Mouse (Mus musculus): ENCODE measurements around the gene Adcy5. TPM values are rescaled to one million over a fixed set of nuclear protein-coding genes. Genes with fewer than 3 reads are reported as not detected.
A peak's percentile ranks its signal among the peaks of the same experiment; 100 is the strongest.

Adcy5 gene
- polyA plus RNA-seq, 1 experiment from 2014 or later = 1.8 TPM

DNA sequence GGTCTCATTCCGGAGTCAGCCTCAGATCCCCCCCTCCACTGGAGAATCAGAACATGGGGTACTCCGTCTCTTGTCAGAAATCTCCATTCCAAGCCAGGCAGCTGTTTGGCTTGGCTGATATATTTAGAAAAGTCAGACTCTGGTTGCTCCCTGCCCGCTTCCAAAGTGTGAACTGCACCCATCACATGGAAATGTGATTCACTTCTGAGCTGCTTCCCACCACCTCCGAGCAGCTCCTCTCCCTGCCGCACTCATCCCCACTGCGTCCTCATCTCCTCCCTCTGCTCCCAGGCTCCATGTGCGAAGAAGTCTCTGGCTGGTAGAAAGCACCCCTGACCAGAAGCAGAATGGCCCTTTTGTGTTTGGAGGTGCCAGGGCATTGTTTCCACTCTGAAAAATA, 37.2 kb upstream of the Adcy5 start:
- no peak for DNase-seq (ENCODE audit: low spot score)
- no peak overlapping the region for H3K4me2 ChIP-seq (ENCODE audit: low read depth, low read length, severe bottlenecking)
- H3K27ac ChIP-seq (ENCODE audit: low read depth, low read length) = no peak overlapping the region
- no peak overlapping the region for H3K9ac ChIP-seq (ENCODE audit: low read length)
- no peaks in the 10 kb centered on the region for H3K4me1 ChIP-seq (replicated peaks; ENCODE audit: control insufficient read depth, insufficient read depth, low read length)
- no peaks in the 10 kb centered on the region for H3K36me3 ChIP-seq (ENCODE audit: control insufficient read depth, insufficient read depth, low read length)
- WGBS = 63% methylated on average over 7 of the region's 7 CpGs
- no peaks in the 10 kb centered on the region; the same call in 1 of the 2 replicates for H3K9me3 ChIP-seq (ENCODE audit: control insufficient read depth, low read length)
- no peak for ATAC-seq (replicated peaks; ENCODE audit: low FRiP score)
- no peaks in the 10 kb centered on the region for H3K27me3 ChIP-seq (ENCODE audit: control insufficient read depth, insufficient read depth, low read length)
- H3K4me3 ChIP-seq (ENCODE audit: low read depth, low read length) = no peak overlapping the region

DNA sequence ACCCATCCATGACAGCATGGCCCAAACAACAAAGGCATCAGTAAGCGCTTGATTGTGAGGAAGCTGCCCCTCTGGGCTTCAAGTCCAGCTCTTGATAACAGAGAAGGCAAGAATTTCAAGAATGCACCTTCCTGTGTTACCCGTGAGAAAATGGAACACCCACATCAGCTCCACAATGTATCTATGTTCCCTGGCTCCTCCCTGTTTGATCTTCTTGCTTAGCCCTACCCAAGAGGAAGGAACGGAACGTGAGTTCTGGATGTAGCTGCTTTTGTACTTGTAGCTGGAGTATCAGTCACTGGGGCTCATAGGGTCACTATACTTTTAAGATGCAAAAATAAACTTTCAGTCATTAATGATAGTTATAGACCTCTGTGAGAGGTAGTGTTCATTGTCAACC, 34.1 kb upstream of the Adcy5 start:
- ATAC-seq (replicated peaks; ENCODE audit: low FRiP score) = no peak
- Histone ChIP-seq H3K9me3 (ENCODE audit: control insufficient read depth, low read length) (no peaks in the 10 kb centered on the region; the same call in 1 of the 2 replicates), H3K4me1 (replicated peaks; ENCODE audit: control insufficient read depth, insufficient read depth, low read length) (no peaks in the 10 kb centered on the region), H3K27ac (ENCODE audit: low read depth, low read length) (no peak overlapping the region), H3K36me3 (ENCODE audit: control insufficient read depth, insufficient read depth, low read length) (no peaks in the 10 kb centered on the region), H3K4me2 (ENCODE audit: low read depth, low read length, severe bottlenecking) (no peak overlapping the region), H3K9ac (ENCODE audit: low read length) (no peak overlapping the region), H3K27me3 (ENCODE audit: control insufficient read depth, insufficient read depth, low read length) (no peaks in the 10 kb centered on the region), H3K4me3 (ENCODE audit: low read depth, low read length) (no peak overlapping the region)
- WGBS = 80% methylated on average over 4 of the region's 4 CpGs
- DNase-seq (ENCODE audit: low spot score) = no peak

DNA sequence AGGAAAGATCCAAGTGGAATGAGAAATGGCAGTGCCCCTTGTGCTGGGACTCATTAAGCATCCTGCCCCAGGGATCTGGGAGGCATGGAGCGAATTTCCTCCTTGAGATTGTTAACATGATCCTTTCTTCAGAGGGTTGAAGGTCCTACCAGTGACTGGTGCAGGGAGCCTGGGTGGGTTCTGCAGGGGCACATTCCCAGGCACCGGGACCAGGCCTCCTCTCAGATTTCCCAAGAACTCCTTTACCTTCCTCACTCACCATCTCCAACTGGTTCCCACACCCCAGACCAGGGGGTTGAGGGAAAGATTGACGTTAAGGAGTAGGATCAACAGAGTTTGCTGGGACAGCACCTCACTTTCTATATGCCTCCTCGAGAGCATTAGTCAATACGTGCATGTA, 27.4 kb upstream of the Adcy5 start:
- no peaks in the 10 kb centered on the region for H3K9me3 ChIP-seq (ENCODE audit: control insufficient read depth, low read length)
- WGBS = 86% methylated on average over 5 of the region's 5 CpGs
- no peak for DNase-seq (ENCODE audit: low spot score)
- ATAC-seq (replicated peaks; ENCODE audit: low FRiP score) = no peak
- H3K36me3 ChIP-seq (ENCODE audit: control insufficient read depth, insufficient read depth, low read length) = no peaks in the 10 kb centered on the region
- H3K4me2 ChIP-seq (ENCODE audit: low read depth, low read length, severe bottlenecking) = no peak overlapping the region
- no peak overlapping the region for H3K4me3 ChIP-seq (ENCODE audit: low read depth, low read length)
- H3K4me1 ChIP-seq (replicated peaks; ENCODE audit: control insufficient read depth, insufficient read depth, low read length) = no peaks in the 10 kb centered on the region
- H3K27ac ChIP-seq (ENCODE audit: low read depth, low read length) = no peak overlapping the region
- H3K9ac ChIP-seq (ENCODE audit: low read length) = no peak overlapping the region
- H3K27me3 ChIP-seq (ENCODE audit: control insufficient read depth, insufficient read depth, low read length) = no peaks in the 10 kb centered on the region

DNA sequence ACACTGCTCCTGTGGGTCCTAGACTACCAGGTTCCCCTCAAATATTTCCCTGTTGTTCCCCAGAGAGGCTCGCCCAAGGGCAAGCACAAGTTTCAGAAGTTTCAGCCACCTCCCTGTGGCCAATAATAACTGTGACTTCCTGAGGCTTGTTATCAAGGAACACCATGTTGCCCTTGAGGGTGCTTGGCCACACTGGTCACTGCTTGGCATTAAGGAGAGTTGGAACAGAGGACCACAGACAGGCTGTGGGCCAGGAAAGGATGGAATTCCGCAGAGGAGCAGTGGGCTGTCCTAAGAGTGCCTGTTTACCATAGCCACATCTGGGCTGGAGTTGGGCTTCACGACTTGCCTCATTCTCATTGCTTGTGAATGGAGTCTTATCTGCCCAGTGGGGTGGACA, 24.5 kb upstream of the Adcy5 start:
- ATAC-seq (replicated peaks; ENCODE audit: low FRiP score) (no peak), DNase-seq (ENCODE audit: low spot score) (peak; percentile 29)
- H3K4me2 ChIP-seq (ENCODE audit: low read depth, low read length, severe bottlenecking) = no peak overlapping the region
- no peaks in the 10 kb centered on the region for H3K9me3 ChIP-seq (ENCODE audit: control insufficient read depth, low read length)
- no peak overlapping the region for H3K4me3 ChIP-seq (ENCODE audit: low read depth, low read length)
- no peak overlapping the region for H3K9ac ChIP-seq (ENCODE audit: low read length)
- H3K4me1 ChIP-seq (replicated peaks; ENCODE audit: control insufficient read depth, insufficient read depth, low read length) = no peaks in the 10 kb centered on the region
- WGBS = 80% methylated on average over 3 of the region's 3 CpGs
- no peak overlapping the region for H3K27ac ChIP-seq (ENCODE audit: low read depth, low read length)
- H3K36me3 ChIP-seq (ENCODE audit: control insufficient read depth, insufficient read depth, low read length) = no peaks in the 10 kb centered on the region
- H3K27me3 ChIP-seq (ENCODE audit: control insufficient read depth, insufficient read depth, low read length) = no peaks in the 10 kb centered on the region

DNA sequence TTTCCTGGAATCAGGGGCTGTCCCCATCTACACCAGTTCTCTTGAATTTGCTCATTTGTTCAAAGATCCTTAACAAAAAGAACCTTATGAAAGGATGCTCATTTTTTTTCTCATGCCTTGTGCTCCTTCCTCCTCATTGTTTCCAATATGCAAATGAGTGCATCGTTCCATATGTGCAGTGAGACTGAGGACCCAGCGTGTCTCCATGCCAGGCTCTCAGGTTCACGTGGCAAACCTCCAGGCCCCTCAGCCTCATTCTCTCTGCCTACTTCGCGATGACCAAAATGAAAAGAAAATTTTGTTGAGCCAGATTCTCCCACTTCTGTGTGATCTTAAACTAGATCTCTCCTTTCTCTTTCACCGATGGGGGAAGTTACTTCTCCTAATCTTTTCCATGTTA, 15.3 kb upstream of the Adcy5 start:
- Histone ChIP-seq H3K36me3 (ENCODE audit: control insufficient read depth, insufficient read depth, low read length) (no peaks in the 10 kb centered on the region), H3K9ac (ENCODE audit: low read length) (no peak overlapping the region), H3K4me3 (ENCODE audit: low read depth, low read length) (no peak overlapping the region), H3K27ac (ENCODE audit: low read depth, low read length) (no peak overlapping the region), H3K27me3 (ENCODE audit: control insufficient read depth, insufficient read depth, low read length) (no peaks in the 10 kb centered on the region), H3K4me2 (ENCODE audit: low read depth, low read length, severe bottlenecking) (no peak overlapping the region), H3K9me3 (ENCODE audit: control insufficient read depth, low read length) (no peaks in the 10 kb centered on the region), H3K4me1 (replicated peaks; ENCODE audit: control insufficient read depth, insufficient read depth, low read length) (peaks cover 11% of the 10 kb centered on the region)
- ATAC-seq (replicated peaks; ENCODE audit: low FRiP score) (no peak), DNase-seq (ENCODE audit: low spot score) (peak; percentile 42)
- WGBS = 53% methylated on average over 6 of the region's 6 CpGs

DNA sequence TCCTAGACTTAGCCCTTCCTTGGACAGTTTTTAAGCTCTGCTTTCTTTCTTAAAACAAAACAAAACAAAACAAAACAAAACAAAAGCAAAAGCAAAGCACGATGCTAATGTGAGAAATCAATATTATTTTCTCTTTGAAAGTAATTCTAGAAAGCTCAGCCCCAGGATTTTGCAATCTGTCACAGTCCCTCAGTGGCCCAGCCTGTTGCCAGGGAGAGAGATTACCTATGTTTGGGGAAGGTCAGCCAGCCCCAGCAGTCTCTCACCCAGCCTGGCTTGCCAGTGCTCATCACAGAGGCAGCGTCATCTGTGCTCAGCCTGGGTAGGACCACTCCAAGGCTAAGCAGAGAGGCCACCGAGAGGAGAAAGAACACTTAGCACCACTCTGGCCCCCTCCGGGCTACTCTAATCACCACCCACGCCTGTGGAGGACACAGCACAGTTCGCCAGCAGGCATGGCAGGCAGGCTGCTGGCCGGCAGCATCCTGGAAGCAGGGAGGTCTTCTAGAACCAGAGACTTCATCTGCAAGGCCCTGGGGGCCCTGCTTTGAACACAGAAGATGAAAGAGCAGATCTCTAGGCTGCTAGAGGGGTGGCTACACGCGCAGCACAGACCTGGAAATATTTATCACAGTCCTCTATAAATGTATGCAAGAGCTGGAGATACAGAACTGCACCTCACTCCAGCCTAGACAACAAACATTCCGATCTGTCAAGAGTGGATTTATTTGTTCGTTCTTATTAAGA, 14.6 kb upstream of the Adcy5 start:
- Histone ChIP-seq H3K27ac (ENCODE audit: low read depth, low read length) (peak overlapping the region; percentile 57), H3K27me3 (ENCODE audit: control insufficient read depth, insufficient read depth, low read length) (no peaks in the 10 kb centered on the region), H3K4me3 (ENCODE audit: low read depth, low read length) (no peak overlapping the region), H3K4me1 (replicated peaks; ENCODE audit: control insufficient read depth, insufficient read depth, low read length) (peaks cover 11% of the 10 kb centered on the region), H3K9me3 (ENCODE audit: control insufficient read depth, low read length) (no peaks in the 10 kb centered on the region), H3K36me3 (ENCODE audit: control insufficient read depth, insufficient read depth, low read length) (no peaks in the 10 kb centered on the region), H3K9ac (ENCODE audit: low read length) (no peak overlapping the region; the same call in 1 of the 2 replicates), H3K4me2 (ENCODE audit: low read depth, low read length, severe bottlenecking) (peak overlapping the region; percentile 40)
- DNase-seq (ENCODE audit: low spot score) (peak; percentile 67), ATAC-seq (replicated peaks; ENCODE audit: low FRiP score) (peak; percentile 69; the same call in 1 of the 2 replicates)
- 20% methylated on average over 11 of the region's 11 CpGs for WGBS

DNA sequence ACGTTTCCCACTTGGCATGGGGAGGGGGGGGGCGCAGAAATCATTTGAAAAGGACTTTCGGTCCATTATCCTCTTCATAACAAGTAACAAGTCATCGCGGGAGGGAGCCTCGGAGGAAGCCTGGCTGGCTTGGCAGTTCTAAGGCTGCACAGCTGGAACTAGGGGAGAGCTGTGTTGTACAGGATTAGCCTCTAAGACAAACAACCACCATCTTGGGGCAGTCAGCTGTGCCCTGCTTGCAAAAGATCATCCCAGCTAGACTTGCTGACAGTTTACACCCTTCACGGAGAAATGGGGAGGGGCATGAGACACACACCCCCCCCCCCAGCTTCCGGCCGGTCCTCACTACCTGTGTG, 14.1 kb upstream of the Adcy5 start:
- Histone ChIP-seq H3K9ac (ENCODE audit: low read length) (no peak overlapping the region; the same call in 1 of the 2 replicates), H3K4me2 (ENCODE audit: low read depth, low read length, severe bottlenecking) (peak overlapping the region; percentile 40; the same call in 1 of the 2 replicates), H3K4me3 (ENCODE audit: low read depth, low read length) (no peak overlapping the region), H3K4me1 (replicated peaks; ENCODE audit: control insufficient read depth, insufficient read depth, low read length) (peaks cover 11% of the 10 kb centered on the region), H3K9me3 (ENCODE audit: control insufficient read depth, low read length) (no peaks in the 10 kb centered on the region), H3K27ac (ENCODE audit: low read depth, low read length) (no peak overlapping the region), H3K27me3 (ENCODE audit: control insufficient read depth, insufficient read depth, low read length) (no peaks in the 10 kb centered on the region), H3K36me3 (ENCODE audit: control insufficient read depth, insufficient read depth, low read length) (no peaks in the 10 kb centered on the region)
- ATAC-seq (replicated peaks; ENCODE audit: low FRiP score) (peak; percentile 36; the same call in 1 of the 2 replicates), DNase-seq (ENCODE audit: low spot score) (peak; percentile 55)
- 28% methylated on average over 9 of the region's 9 CpGs for WGBS

DNA sequence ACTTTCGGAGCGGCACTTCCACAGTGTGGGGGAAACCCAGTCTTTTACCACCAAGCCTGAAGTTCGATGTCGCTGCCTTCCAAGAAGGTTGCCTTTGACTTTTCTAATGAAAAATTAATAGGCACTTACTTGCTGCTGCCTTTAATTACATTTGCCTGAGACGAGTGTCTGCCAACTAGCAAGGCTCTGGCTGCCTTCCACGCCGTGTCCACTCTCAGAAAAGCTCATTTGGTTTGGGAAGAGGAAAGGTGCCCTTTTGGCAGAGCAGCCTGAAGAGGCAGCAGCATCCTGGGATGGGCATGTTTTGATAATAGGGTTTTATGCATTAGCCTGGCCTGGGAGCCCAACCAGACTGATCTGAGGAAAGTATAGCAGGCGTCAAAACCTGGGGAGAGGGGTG, 12.8 kb upstream of the Adcy5 start:
- Histone ChIP-seq H3K27me3 (ENCODE audit: control insufficient read depth, insufficient read depth, low read length) (no peaks in the 10 kb centered on the region), H3K4me1 (replicated peaks; ENCODE audit: control insufficient read depth, insufficient read depth, low read length) (peaks cover 11% of the 10 kb centered on the region), H3K4me2 (ENCODE audit: low read depth, low read length, severe bottlenecking) (no peak overlapping the region), H3K36me3 (ENCODE audit: control insufficient read depth, insufficient read depth, low read length) (no peaks in the 10 kb centered on the region), H3K9ac (ENCODE audit: low read length) (no peak overlapping the region), H3K27ac (ENCODE audit: low read depth, low read length) (no peak overlapping the region), H3K9me3 (ENCODE audit: control insufficient read depth, low read length) (no peaks in the 10 kb centered on the region), H3K4me3 (ENCODE audit: low read depth, low read length) (no peak overlapping the region)
- peak; percentile 30 for DNase-seq (ENCODE audit: low spot score)
- WGBS = 82% methylated on average over 8 of the region's 8 CpGs
- no peak for ATAC-seq (replicated peaks; ENCODE audit: low FRiP score)

DNA sequence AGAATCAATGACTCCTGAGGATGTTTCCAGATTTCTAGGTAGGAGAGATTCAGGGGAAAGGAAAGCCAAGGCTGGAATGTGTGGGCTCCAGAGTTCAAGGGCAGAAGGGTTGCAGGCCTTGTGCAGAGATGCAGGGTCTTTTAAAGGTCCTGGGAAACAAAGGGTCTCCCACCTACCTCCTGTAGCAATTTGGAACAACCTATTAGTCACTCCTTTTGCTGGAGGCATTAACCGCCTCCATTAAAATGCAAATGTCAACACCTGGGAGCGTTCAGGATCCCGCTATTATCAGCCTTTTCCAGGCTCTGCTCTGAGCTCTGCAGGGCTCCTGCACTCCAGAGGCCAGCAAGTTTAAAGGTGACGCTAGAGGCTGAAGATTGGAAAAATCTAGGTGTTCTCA, 8.5 kb upstream of the Adcy5 start:
- Histone ChIP-seq H3K27ac (ENCODE audit: low read depth, low read length) (no peak overlapping the region), H3K4me3 (ENCODE audit: low read depth, low read length) (no peak overlapping the region), H3K4me2 (ENCODE audit: low read depth, low read length, severe bottlenecking) (no peak overlapping the region), H3K9me3 (ENCODE audit: control insufficient read depth, low read length) (no peaks in the 10 kb centered on the region), H3K9ac (ENCODE audit: low read length) (no peak overlapping the region), H3K36me3 (ENCODE audit: control insufficient read depth, insufficient read depth, low read length) (no peaks in the 10 kb centered on the region), H3K4me1 (replicated peaks; ENCODE audit: control insufficient read depth, insufficient read depth, low read length) (no peaks in the 10 kb centered on the region), H3K27me3 (ENCODE audit: control insufficient read depth, insufficient read depth, low read length) (no peaks in the 10 kb centered on the region; the same call in 1 of the 2 replicates)
- WGBS = 9% methylated on average over 4 of the region's 4 CpGs
- ATAC-seq (replicated peaks; ENCODE audit: low FRiP score) = no peak
- no peak for DNase-seq (ENCODE audit: low spot score)

Measured in forebrain, embryonic 11.5 days (tissue).